Mouse (Mus musculus) spleen, adult 2 months (tissue): Measurements from ENCODE around the gene Rnf144b.

Experiments used
- CTCF ChIP-seq: fragments of 200-500 bp; IDR thresholded peaks from 2 replicates; pipeline ENCODE4 v1.5.1; 2011; ENCODE audit warnings: mild to moderate bottlenecking, inconsistent platforms; ENCODE audit not compliant: insufficient read depth, insufficient read length, insufficient replicate concordance; ENCODE audit errors: extremely low read depth
- POLR2A ChIP-seq: fragments of 200-500 bp; IDR thresholded peaks from 2 replicates; pipeline ENCODE4 v1.6.1; 2011; ENCODE audit warnings: low read depth, low read length, inconsistent platforms

GRCm38 (mm10) chr13:47211581-47211980 is 89.1 kb downstream of the Rnf144b start:
- TF ChIP-seq POLR2A = no peak
- TF ChIP-seq CTCF = no peak
